Mouse (Mus musculus): ENCODE results near the gene Cdcp1. TPM values are rescaled to one million over a fixed set of nuclear protein-coding genes. Genes with fewer than 3 reads are reported as not detected.

Cdcp1 gene
- polyA plus RNA-seq, 1 experiment from 2014 or later: 0.39 TPM

DNA sequence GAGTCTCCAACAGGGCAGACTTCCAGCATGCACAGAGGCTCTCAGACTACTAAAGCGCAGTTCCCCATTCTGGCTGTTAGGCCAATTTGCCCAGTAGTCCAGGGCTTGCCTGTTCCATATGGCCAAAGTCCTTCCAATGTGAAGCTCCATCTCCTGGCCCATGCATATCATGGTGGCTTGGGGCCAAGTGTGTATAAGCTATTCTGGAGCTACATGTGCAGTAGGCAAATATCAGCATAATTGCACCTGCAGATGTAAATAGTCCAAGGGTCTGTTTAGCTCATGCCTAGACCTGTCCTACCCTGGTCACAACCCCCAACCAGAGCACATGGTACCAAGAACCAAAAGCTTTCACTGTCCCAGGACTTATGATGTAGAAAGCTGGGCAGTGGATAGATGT, 7.9 kb downstream of the Cdcp1 start:
- Histone ChIP-seq H3K36me3 (no peaks in the 10 kb centered on the region), H3K9ac (no peak overlapping the region), H3K27me3 (no peaks in the 10 kb centered on the region), H3K4me1 (replicated peaks) (no peaks in the 10 kb centered on the region), H3K9me3 (replicated peaks) (no peaks in the 10 kb centered on the region), H3K4me3 (no peak overlapping the region), H3K27ac (no peak overlapping the region), H3K4me2 (no peak overlapping the region)
- no peak for ATAC-seq (replicated peaks; ENCODE audit: insufficient number of reproducible peaks, insufficient read depth, low FRiP score, low read depth)
- 88% methylated on average over 1 of the region's 1 CpGs for WGBS

DNA sequence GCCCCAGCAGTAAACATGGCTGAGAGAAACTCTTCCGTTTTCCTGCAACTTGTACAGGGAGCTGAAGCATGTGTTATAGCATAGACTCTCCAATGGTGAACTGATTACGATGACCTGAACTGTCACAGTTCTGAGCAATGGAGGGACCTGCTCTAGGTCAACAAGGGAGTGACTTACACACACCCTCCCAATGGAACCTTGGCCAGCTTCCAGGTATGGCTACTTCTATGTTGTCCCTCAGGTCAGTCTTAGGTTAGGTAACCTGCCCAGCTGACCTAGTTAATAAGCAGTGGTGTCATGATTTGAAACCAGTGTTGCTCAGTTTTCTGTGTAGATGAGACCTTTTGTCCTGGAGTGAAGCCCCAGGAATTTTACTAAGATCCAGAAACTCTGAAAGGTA, 8.9 kb downstream of the Cdcp1 start:
- no peaks in the 10 kb centered on the region for H3K9me3 ChIP-seq (replicated peaks)
- no peak overlapping the region for H3K4me3 ChIP-seq
- H3K27ac ChIP-seq: no peak overlapping the region
- H3K4me2 ChIP-seq: no peak overlapping the region
- H3K36me3 ChIP-seq: no peaks in the 10 kb centered on the region
- WGBS: 73% methylated on average over 2 of the region's 2 CpGs
- no peak for ATAC-seq (replicated peaks; ENCODE audit: insufficient number of reproducible peaks, insufficient read depth, low FRiP score, low read depth)
- H3K9ac ChIP-seq: no peak overlapping the region
- H3K27me3 ChIP-seq: no peaks in the 10 kb centered on the region
- no peaks in the 10 kb centered on the region for H3K4me1 ChIP-seq (replicated peaks)

DNA sequence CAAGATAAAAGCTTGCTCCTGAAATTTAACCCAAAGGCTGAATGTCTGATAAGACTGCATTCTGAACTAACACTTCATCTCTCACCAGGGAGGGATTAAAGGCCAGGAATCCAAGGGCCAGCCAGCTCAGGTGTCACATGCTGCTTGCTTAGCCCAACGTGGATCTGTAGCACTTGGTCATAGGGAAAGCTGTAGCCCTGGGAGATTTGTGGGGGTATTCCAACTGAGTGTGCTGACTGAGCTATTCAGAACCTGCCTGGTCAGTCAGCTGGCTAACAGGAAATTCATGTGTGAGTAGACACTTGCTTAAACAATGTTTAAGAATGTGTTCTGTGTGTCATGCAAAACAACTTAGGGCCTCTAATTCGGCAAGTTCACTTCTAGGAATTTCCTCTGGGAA, 9.3 kb downstream of the Cdcp1 start:
- 0 out of 2 replicates have a peak, but pooled peaks have one; percentile 43 for ATAC-seq (replicated peaks; ENCODE audit: insufficient number of reproducible peaks, insufficient read depth, low FRiP score, low read depth)
- Histone ChIP-seq H3K27me3 (no peaks in the 10 kb centered on the region), H3K36me3 (no peaks in the 10 kb centered on the region), H3K27ac (no peak overlapping the region), H3K4me2 (no peak overlapping the region), H3K4me3 (no peak overlapping the region), H3K9ac (no peak overlapping the region), H3K9me3 (replicated peaks) (no peaks in the 10 kb centered on the region), H3K4me1 (replicated peaks) (no peaks in the 10 kb centered on the region)
- 33% methylated on average over 2 of the region's 2 CpGs for WGBS

DNA sequence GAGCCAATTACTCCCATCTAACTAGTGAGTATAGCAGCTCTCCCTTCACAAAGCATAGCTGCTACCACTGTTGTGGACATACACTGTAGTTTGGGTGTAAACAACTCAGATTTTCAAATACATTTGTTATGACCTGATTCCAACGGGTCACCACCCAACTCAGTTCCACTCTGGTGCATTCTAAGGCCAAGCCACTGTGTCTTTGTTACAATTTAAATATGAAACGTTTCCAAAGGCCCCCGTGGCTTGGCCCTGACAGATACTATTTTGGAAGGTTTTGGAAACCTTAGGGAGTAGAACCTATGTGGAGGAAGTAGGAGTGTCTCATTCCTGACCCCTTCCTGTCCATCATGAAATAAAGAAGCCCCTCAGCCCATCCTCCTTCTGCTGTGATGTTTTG, 15.7 kb downstream of the Cdcp1 start:
- Histone ChIP-seq H3K27me3 (no peaks in the 10 kb centered on the region), H3K4me2 (no peak overlapping the region), H3K4me3 (no peak overlapping the region), H3K4me1 (replicated peaks) (no peaks in the 10 kb centered on the region), H3K9me3 (replicated peaks) (no peaks in the 10 kb centered on the region), H3K9ac (no peak overlapping the region), H3K36me3 (no peaks in the 10 kb centered on the region), H3K27ac (no peak overlapping the region)
- ATAC-seq (replicated peaks; ENCODE audit: insufficient number of reproducible peaks, insufficient read depth, low FRiP score, low read depth): no peak
- 66% methylated on average over 3 of the region's 3 CpGs for WGBS

DNA sequence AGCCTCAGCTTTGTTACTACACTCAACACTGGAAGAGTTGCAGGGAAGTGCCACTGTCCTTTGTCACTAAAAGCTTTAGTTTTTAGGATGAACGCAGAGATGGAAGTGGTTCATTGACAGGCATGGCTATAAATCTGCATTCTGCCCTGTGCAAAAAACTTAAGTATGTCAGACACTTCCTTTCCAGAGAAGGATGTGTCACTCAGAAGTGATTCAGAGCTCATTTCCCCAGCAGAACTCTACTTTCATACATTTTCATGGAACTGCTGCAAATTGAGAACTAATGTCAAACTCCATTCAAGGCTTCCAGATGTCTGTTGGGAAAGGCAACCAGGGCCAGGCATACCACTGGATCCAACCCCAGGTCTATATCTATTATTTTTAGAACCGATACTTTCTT, 27.6 kb downstream of the Cdcp1 start:
- Histone ChIP-seq H3K4me2 (no peak overlapping the region), H3K4me1 (replicated peaks) (no peaks in the 10 kb centered on the region), H3K4me3 (no peak overlapping the region), H3K9ac (no peak overlapping the region), H3K27ac (no peak overlapping the region), H3K36me3 (no peaks in the 10 kb centered on the region), H3K9me3 (replicated peaks) (no peaks in the 10 kb centered on the region), H3K27me3 (no peaks in the 10 kb centered on the region)
- no peak for ATAC-seq (replicated peaks; ENCODE audit: insufficient number of reproducible peaks, insufficient read depth, low FRiP score, low read depth)
- 88% methylated on average over 2 of the region's 2 CpGs for WGBS

DNA sequence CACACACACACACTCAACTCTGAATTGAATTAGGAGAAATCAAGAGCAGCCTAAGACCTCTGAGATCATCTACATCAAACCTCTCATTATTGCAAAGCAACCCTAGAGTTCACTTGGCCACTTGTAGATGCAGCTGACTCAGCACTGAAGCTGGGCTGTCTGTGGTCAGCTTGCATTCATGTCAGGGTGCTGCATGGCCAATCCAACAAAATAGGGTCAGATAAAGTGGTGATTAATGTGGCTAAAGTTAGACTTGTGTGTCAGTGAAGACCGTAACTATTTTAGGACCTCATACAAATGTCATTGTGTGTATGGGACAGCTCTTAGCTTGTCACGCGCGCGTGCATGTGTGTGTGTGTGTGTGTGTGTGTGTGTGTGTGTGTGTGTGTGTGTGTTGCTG, 28.2 kb downstream of the Cdcp1 start:
- no peaks in the 10 kb centered on the region for H3K4me1 ChIP-seq (replicated peaks)
- 58% methylated on average over 5 of the region's 5 CpGs for WGBS
- no peaks in the 10 kb centered on the region for H3K27me3 ChIP-seq
- no peak overlapping the region for H3K4me2 ChIP-seq
- no peak overlapping the region for H3K9ac ChIP-seq
- no peaks in the 10 kb centered on the region for H3K9me3 ChIP-seq (replicated peaks)
- peak; percentile 62; the same call in 1 of the 2 replicates for ATAC-seq (replicated peaks; ENCODE audit: insufficient number of reproducible peaks, insufficient read depth, low FRiP score, low read depth)
- H3K36me3 ChIP-seq: no peaks in the 10 kb centered on the region
- no peak overlapping the region for H3K4me3 ChIP-seq
- H3K27ac ChIP-seq: no peak overlapping the region

DNA sequence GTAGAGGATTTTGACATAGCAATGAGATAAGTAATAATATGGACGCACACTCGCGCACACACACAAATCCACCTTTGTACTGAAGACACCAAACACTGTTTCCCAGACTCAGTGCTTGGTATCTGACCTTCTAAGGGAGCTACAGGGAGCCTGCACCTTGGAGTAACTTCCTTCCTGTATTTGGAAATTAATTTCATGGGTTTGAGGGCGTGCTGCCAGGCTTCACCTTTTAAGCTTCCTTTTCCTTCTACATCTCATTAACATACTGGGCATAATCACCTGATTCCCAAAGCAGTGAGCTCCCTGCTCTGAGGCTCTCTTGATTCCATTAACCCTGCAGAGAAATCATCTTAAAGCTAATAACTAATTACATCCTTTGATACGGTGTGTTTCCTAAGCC, 29.7 kb downstream of the Cdcp1 start:
- WGBS: 89% methylated on average over 5 of the region's 5 CpGs

DNA sequence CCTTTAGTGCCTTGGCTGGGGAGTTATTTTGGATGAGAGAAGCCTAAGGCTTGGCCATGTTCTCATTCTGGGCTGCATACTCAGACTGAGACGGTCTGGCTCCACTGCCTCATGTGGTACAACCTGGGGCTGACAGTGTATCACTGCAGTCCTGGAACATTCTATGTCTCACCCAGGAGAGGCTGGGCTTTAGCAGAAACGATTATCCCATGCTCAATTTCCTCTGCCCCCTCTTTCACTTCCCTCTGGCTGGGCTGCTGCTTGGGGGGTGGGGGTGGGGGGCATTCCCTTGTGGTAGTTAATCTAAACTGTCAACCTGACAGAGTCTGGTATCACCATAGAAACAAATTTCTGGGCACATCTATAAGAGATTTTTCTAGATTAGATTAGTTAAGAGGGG, 30.3 kb downstream of the Cdcp1 start:
- Histone ChIP-seq H3K4me1 (replicated peaks) (no peaks in the 10 kb centered on the region), H3K27ac (no peak overlapping the region), H3K36me3 (no peaks in the 10 kb centered on the region), H3K9ac (no peak overlapping the region), H3K27me3 (no peaks in the 10 kb centered on the region), H3K4me2 (no peak overlapping the region), H3K9me3 (replicated peaks) (no peaks in the 10 kb centered on the region), H3K4me3 (no peak overlapping the region)
- no peak for ATAC-seq (replicated peaks; ENCODE audit: insufficient number of reproducible peaks, insufficient read depth, low FRiP score, low read depth)
- WGBS: 42% methylated on average over 2 of the region's 2 CpGs

More for the DNA sequence above, 29.7 kb downstream of the Cdcp1 start:
- Histone ChIP-seq H3K9me3 (replicated peaks) (no peaks in the 10 kb centered on the region), H3K4me3 (no peak overlapping the region), H3K4me1 (replicated peaks) (no peaks in the 10 kb centered on the region), H3K4me2 (no peak overlapping the region), H3K36me3 (no peaks in the 10 kb centered on the region), H3K27me3 (no peaks in the 10 kb centered on the region), H3K9ac (no peak overlapping the region), H3K27ac (no peak overlapping the region)
- ATAC-seq (replicated peaks; ENCODE audit: insufficient number of reproducible peaks, insufficient read depth, low FRiP score, low read depth): no peak

DNA sequence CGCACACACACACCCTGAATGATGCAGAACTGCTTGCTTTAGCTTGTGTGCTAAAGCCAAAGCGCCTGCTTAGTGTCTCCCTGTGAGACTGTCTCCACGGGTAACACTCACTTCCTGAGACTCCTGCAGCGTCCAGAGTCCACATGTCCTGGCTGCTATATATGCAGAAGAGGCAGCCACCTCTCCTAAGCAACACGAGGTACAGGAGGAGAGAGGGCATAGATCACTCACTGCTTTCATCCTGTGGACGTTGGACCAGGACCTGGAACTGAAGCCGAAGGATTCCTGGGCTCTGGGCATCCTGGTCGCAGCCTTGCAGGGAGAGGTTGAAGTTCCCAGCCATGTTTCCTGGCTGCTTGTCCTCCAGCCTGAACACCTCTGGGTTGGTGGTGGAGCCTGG, 32.6 kb downstream of the Cdcp1 start:
- H3K9me3 ChIP-seq (replicated peaks): no peaks in the 10 kb centered on the region
- 64% methylated on average over 8 of the region's 8 CpGs for WGBS
- H3K36me3 ChIP-seq: no peaks in the 10 kb centered on the region
- no peak for ATAC-seq (replicated peaks; ENCODE audit: insufficient number of reproducible peaks, insufficient read depth, low FRiP score, low read depth)
- no peaks in the 10 kb centered on the region for H3K4me1 ChIP-seq (replicated peaks)
- no peaks in the 10 kb centered on the region for H3K27me3 ChIP-seq
- no peak overlapping the region for H3K27ac ChIP-seq
- no peak overlapping the region for H3K4me3 ChIP-seq
- no peak overlapping the region for H3K9ac ChIP-seq
- no peak overlapping the region for H3K4me2 ChIP-seq

DNA sequence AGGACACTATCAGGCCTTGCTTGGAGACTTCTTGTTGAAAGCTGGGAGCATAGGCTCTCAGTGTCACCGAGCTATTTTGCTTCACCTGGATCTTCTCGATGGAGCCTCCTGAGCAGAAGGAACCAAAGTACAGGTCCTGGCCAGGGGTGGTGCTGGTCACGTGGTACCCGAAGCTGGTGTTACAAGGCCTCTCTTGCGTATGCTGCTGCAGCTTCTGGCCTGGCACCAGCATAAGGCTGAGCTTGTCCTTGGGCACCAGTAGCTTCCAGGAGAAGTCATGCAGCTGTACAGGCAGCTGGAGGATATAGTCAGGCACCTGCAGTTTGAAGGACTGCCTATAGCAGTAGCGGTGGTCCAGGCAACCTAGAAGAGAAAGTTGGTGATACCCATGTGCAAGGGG, 35.8 kb downstream of the Cdcp1 start:
- no peak overlapping the region for H3K4me3 ChIP-seq
- H3K4me1 ChIP-seq (replicated peaks): no peaks in the 10 kb centered on the region
- no peak for ATAC-seq (replicated peaks; ENCODE audit: insufficient number of reproducible peaks, insufficient read depth, low FRiP score, low read depth)
- no peaks in the 10 kb centered on the region for H3K9me3 ChIP-seq (replicated peaks)
- no peak overlapping the region for H3K9ac ChIP-seq
- H3K27ac ChIP-seq: no peak overlapping the region
- no peaks in the 10 kb centered on the region for H3K27me3 ChIP-seq
- no peaks in the 10 kb centered on the region for H3K36me3 ChIP-seq
- 86% methylated on average over 6 of the region's 6 CpGs for WGBS
- no peak overlapping the region for H3K4me2 ChIP-seq

DNA sequence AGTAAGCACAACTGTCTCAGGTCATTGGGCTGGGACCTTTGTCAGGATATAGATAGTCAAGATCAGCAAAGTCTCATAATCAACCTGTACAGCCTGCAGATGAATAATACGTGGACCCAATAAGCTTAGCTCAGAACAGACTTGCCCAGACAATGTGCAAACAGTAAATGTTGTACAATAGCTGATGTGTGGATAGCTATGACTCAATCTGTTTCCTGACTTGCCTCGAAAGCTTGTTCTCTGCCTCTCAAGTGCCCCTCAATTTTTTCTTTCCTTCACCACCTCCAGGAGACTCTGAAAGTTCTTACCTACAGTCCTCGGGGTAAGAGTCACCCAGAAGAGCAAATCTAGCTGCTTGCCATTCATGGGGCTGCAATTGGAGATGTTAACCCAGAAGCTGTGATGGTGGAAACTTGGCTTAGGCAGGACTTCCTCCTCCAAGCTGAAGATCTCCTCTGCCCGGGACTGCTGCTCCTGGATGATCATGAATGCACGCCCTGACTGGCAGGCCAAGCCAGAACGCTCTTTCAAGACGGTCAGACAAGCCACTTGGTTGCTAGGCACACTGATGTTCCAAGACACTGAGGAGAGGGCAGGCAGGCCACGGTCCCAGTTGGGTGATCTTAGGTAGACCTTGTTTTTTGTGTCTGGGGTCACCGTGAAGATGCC, 38.3 kb downstream of the Cdcp1 start:
- ATAC-seq (replicated peaks; ENCODE audit: insufficient number of reproducible peaks, insufficient read depth, low FRiP score, low read depth): no peak
- Histone ChIP-seq H3K4me2 (no peak overlapping the region), H3K27ac (no peak overlapping the region), H3K4me3 (no peak overlapping the region), H3K36me3 (no peaks in the 10 kb centered on the region), H3K9ac (no peak overlapping the region), H3K27me3 (no peaks in the 10 kb centered on the region), H3K4me1 (replicated peaks) (no peaks in the 10 kb centered on the region), H3K9me3 (replicated peaks) (no peaks in the 10 kb centered on the region)
- WGBS: 75% methylated on average over 9 of the region's 9 CpGs

DNA sequence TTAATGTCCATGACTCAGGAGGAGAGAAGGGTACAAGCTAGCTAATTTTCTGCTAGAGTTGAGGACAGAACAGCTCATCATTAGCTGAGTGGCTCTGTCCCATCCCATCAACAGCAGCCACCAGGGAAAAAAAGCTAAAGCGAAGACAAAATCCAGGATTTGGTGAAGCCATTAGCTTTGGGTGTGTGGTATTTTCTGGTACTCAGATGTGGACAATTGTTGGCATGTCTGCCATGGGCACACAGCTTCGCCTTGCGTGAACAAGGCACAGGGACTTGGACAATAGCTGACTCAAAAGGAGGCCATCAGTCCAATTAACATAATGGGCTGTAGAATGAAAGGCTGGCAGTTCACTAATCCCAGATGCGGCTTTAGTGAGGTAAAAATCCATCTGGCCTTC, 41.5 kb downstream of the Cdcp1 start:
- WGBS: 85% methylated on average over 4 of the region's 4 CpGs
- H3K4me2 ChIP-seq: no peak overlapping the region

More for the DNA sequence above, 41.5 kb downstream of the Cdcp1 start:
- H3K4me3 ChIP-seq: no peak overlapping the region
- no peaks in the 10 kb centered on the region for H3K4me1 ChIP-seq (replicated peaks)
- no peaks in the 10 kb centered on the region for H3K36me3 ChIP-seq
- H3K27me3 ChIP-seq: no peaks in the 10 kb centered on the region
- ATAC-seq (replicated peaks; ENCODE audit: insufficient number of reproducible peaks, insufficient read depth, low FRiP score, low read depth): no peak
- no peak overlapping the region for H3K9ac ChIP-seq
- H3K27ac ChIP-seq: no peak overlapping the region
- no peaks in the 10 kb centered on the region for H3K9me3 ChIP-seq (replicated peaks)

All from heart, embryonic 15.5 days (tissue).